Comparison of ENCODE assay signal across 8 mouse cellular contexts in the genomic region with DNA sequence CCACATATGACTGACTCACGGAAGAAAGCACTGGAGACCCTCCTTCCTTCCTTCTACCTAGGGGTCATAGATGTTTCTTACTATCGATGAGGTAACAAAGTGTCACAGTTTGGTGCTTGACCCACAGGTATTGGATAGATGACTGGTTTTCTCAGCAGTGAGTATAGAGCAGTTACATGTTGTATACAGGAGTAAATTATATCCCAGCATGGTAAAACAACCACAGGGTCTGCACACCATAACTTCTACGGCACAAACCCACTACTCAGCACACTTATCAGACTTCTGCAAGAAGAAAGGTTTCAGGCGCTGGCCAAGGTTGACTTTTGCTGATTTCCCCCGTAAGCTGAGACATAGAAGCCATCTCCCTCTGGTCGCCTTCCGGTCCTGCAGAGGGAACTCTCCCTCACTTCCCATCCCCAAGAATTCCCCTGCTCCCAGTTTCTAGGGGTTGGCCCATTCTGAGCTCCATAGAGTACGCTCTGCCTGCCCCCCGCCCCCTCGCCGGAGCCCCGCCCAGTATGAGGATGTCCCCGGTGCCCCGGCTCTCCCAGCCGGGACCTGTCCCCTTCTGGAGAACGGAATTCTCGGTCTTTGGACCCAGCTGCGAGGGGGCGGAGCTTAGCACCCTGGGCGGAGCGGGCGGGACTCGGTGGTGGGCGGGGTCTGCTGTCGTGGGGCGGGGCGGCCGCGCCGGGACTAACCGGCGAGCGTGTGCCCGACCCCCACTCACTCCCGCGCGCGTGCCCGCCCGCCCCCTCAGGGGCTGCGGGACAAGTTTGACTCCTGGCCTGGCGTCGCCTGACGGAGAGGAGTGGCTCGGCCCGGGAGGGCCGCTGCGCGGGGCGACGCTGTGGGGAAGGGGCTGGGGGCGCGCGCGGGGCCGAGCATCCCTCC. TPM values are rescaled to one million over a fixed set of nuclear protein-coding genes. Genes with fewer than 3 reads are reported as not detected.
DNase-seq lines count a peak whose midpoint lies in the region; ATAC-seq and TF ChIP-seq lines count a peak whose summit lies in the region.

A gene (plus strand): TSS at position 664 of the 897 bp plus-strand sequence.

- H3K4me2 ChIP-seq in embryonic facial prominence, embryonic 13.5 days: peak within 1 kb of the TSS; percentile 73
- peak within 1 kb of the TSS; percentile 71 for H3K4me2 ChIP-seq in limb, embryonic 12.5 days
- peak within 1 kb of the TSS; percentile 90 for H3K4me2 ChIP-seq in midbrain, embryonic 14.5 days (ENCODE audit: low read length)

- TF ChIP-seq EP300 in heart, adult 2 months (IDR thresholded peaks at IDR 0.05; ENCODE audit: insufficient read depth, low read depth, low read length): no peak

- intact Hi-C loops in heart, adult 2 months (cut with DNase I): loop anchor here (5.0 kb wide), 1 partner anchor 35 kb away; no protein-coding TSS in a partner anchor

- peak; percentile 82 for DNase-seq in 3T3-L1 (ENCODE audit: low read depth, low spot score)
- peak; percentile 96 to 97 for DNase-seq in adrenal gland, postnatal 36 days
- peak; percentile 91 to 94 for DNase-seq in heart, adult 2 months
- DNase-seq in kidney, adult 8-10 months: peak; percentile 89 to 90
- DNase-seq in midbrain, embryonic 14.5 days: peak; percentile 90
- peak; percentile 74 to 83 for DNase-seq in spleen, adult 18-20 months

- H3K4me1 ChIP-seq in embryonic facial prominence, embryonic 13.5 days: peaks cover 15% of the 10 kb centered on the region
- H3K4me1 ChIP-seq in heart, adult 2 months (ENCODE audit: control insufficient read depth, insufficient read depth, low read length): peaks cover 8% of the 10 kb centered on the region
- H3K4me1 ChIP-seq in limb, embryonic 12.5 days (replicated peaks): peaks cover 31% of the 10 kb centered on the region
- peaks cover 8% of the 10 kb centered on the region for H3K4me1 ChIP-seq in midbrain, embryonic 14.5 days (ENCODE audit: control insufficient read depth, insufficient read depth, low read length)

- WGBS in embryonic facial prominence, embryonic 13.5 days: 4% methylated on average over 36 of the region's 56 CpGs
- WGBS in heart, adult 2 months: 5% methylated on average over 44 of the region's 56 CpGs
- 4% methylated on average over 47 of the region's 56 CpGs for WGBS in limb, embryonic 12.5 days
- WGBS in midbrain, embryonic 14.5 days: 4% methylated on average over 47 of the region's 56 CpGs

- H3K79me2 ChIP-seq in heart, adult 2 months (replicated peaks; ENCODE audit: control insufficient read depth, insufficient read depth, low read length): no peaks in the 10 kb centered on the region

- TF ChIP-seq POLR2A in heart, adult 2 months (IDR thresholded peaks at IDR 0.05; ENCODE audit: insufficient read depth, low read depth, low read length): peak; percentile 74

- peak within 1 kb of the TSS; percentile 88 for H3K9ac ChIP-seq in embryonic facial prominence, embryonic 13.5 days
- peak within 1 kb of the TSS; percentile 99 for H3K9ac ChIP-seq in heart, adult 2 months (ENCODE audit: low read depth, low read length)
- H3K9ac ChIP-seq in limb, embryonic 12.5 days (replicated peaks): peak within 1 kb of the TSS; percentile 84
- H3K9ac ChIP-seq in midbrain, embryonic 14.5 days (replicated peaks; ENCODE audit: low read length): peak within 1 kb of the TSS; percentile 77

- H3K27ac ChIP-seq in embryonic facial prominence, embryonic 13.5 days: peak within 1 kb of the TSS; percentile 84
- H3K27ac ChIP-seq in heart, adult 2 months: peak within 1 kb of the TSS; percentile 92
- H3K27ac ChIP-seq in limb, embryonic 12.5 days: peak within 1 kb of the TSS; percentile 82
- H3K27ac ChIP-seq in midbrain, embryonic 14.5 days (replicated peaks; ENCODE audit: low read depth, low read length): peak within 1 kb of the TSS; percentile 60

- peak; percentile 87 for ATAC-seq in embryonic facial prominence, embryonic 13.5 days (ENCODE audit: insufficient number of reproducible peaks, insufficient read depth, low FRiP score, low TSS enrichment, low read depth)
- peak; percentile 90 for ATAC-seq in limb, embryonic 12.5 days (ENCODE audit: insufficient number of reproducible peaks, insufficient read depth, low FRiP score, low TSS enrichment, low read depth)
- peak; percentile 92 for ATAC-seq in midbrain, embryonic 14.5 days (ENCODE audit: low FRiP score, low TSS enrichment)

- no peaks in the 10 kb centered on the region for H3K9me3 ChIP-seq in embryonic facial prominence, embryonic 13.5 days
- H3K9me3 ChIP-seq in limb, embryonic 12.5 days: no peaks in the 10 kb centered on the region
- H3K9me3 ChIP-seq in midbrain, embryonic 14.5 days (ENCODE audit: control insufficient read depth, low read length): no peaks in the 10 kb centered on the region

- H3K36me3 ChIP-seq in embryonic facial prominence, embryonic 13.5 days: no peaks in the 10 kb centered on the region
- H3K36me3 ChIP-seq in heart, adult 2 months (ENCODE audit: control insufficient read depth, insufficient read depth, low read length): peaks cover 2% of the 10 kb centered on the region; the same call in 1 of the 2 replicates
- H3K36me3 ChIP-seq in limb, embryonic 12.5 days: no peaks in the 10 kb centered on the region
- no peaks in the 10 kb centered on the region for H3K36me3 ChIP-seq in midbrain, embryonic 14.5 days (ENCODE audit: control insufficient read depth, insufficient read depth, low read length)

- no peaks in the 10 kb centered on the region for H3K27me3 ChIP-seq in embryonic facial prominence, embryonic 13.5 days
- H3K27me3 ChIP-seq in heart, adult 2 months (ENCODE audit: control insufficient read depth, insufficient read depth, low read length): no peaks in the 10 kb centered on the region
- no peaks in the 10 kb centered on the region for H3K27me3 ChIP-seq in limb, embryonic 12.5 days
- no peaks in the 10 kb centered on the region for H3K27me3 ChIP-seq in midbrain, embryonic 14.5 days (ENCODE audit: control insufficient read depth, insufficient read depth, low read length)

- no peak for TF ChIP-seq CTCF in heart, adult 2 months (IDR thresholded peaks at IDR 0.05)

- peak within 1 kb of the TSS; percentile 75 for H3K4me3 ChIP-seq in embryonic facial prominence, embryonic 13.5 days
- peak within 1 kb of the TSS; percentile 79 for H3K4me3 ChIP-seq in heart, adult 2 months
- H3K4me3 ChIP-seq in limb, embryonic 12.5 days (replicated peaks): peak within 1 kb of the TSS; percentile 81
- H3K4me3 ChIP-seq in midbrain, embryonic 14.5 days (replicated peaks; ENCODE audit: low read depth, low read length): peak within 1 kb of the TSS; percentile 77

RNA-seq across cellular contexts. Expression of the gene that starts here (rescaled TPM):
- 10 to 100 TPM; 53.1 to 67.7 TPM for total RNA-seq in adrenal gland, postnatal 36 days (2021)
- 21.2 and 21.3 TPM in 2 replicates for polyA plus RNA-seq in embryonic facial prominence, embryonic 13.5 days (2015; fragmentation: Nextera tagmentation; extraction: Ambion mirVana)
- 10 to 100 TPM; 12.9 to 15.3 TPM for total RNA-seq in heart, adult 2 months (2021)
- polyA plus RNA-seq in heart, adult 2 months (2012; rRNA removed): 10.8 and 18.8 TPM in 2 replicates
- polyA plus RNA-seq in limb, embryonic 12.5 days (2016; fragmentation: Nextera tagmentation; extraction: Ambion mirVana): 24.5 and 24.8 TPM in 2 replicates
- 41.3 and 49.2 TPM in 2 replicates for polyA plus RNA-seq in midbrain, embryonic 14.5 days (2014; fragmentation: Nextera tagmentation; extraction: Ambion mirVana)

Comparison
In these comparisons a context has a peak if more than half of its experiments do, and no peak if none do; other contexts are left out.
1. Peak in every context shown above with its lines: DNase-seq, ATAC-seq, H3K4me3 ChIP-seq and H3K27ac ChIP-seq.